Mouse (Mus musculus): Measurements from ENCODE around the gene Sav1. TPM values are rescaled to one million over a fixed set of nuclear protein-coding genes. Genes with fewer than 3 reads are reported as not detected.

The Sav1 gene
- polyA plus RNA-seq (2015; fragmentation: Nextera tagmentation; extraction: Ambion mirVana), result 7.2 and 7.8 TPM in 2 replicates

- under 1% methylated on average over 100 of the region's 102 CpGs for WGBS
- peaks cover 4% of the 10 kb centered on the region; the same call in 1 of the 2 replicates for H3K4me1 ChIP-seq
- peak within 1 kb of the TSS; percentile 94 for H3K27ac ChIP-seq
- ATAC-seq (ENCODE audit: insufficient number of reproducible peaks, low FRiP score, low TSS enrichment, low read depth), result peak; percentile 86
- no peaks in the 10 kb centered on the region for H3K9me3 ChIP-seq
- H3K36me3 ChIP-seq, result peaks cover 23% of the 10 kb centered on the region; the same call in 1 of the 2 replicates
- peak within 1 kb of the TSS; percentile 63 for H3K4me2 ChIP-seq
- H3K9ac ChIP-seq, result peak within 1 kb of the TSS; percentile 95
- peak within 1 kb of the TSS; percentile 92 for H3K4me3 ChIP-seq
- H3K27me3 ChIP-seq, result no peaks in the 10 kb centered on the region
These were observed at the start of gene Sav1 for GRCm38 (mm10) chr12:69986786-69987497. Gene Sav1, minus strand, starts transcription at chr12:69987002.

- H3K4me3 ChIP-seq, result no peak overlapping the region
- no peak overlapping the region for H3K9ac ChIP-seq
- H3K4me2 ChIP-seq, result no peak overlapping the region
- no peak overlapping the region for H3K27ac ChIP-seq
- H3K4me1 ChIP-seq, result no peaks in the 10 kb centered on the region
- H3K9me3 ChIP-seq, result no peaks in the 10 kb centered on the region
- peaks cover 63% of the 10 kb centered on the region for H3K36me3 ChIP-seq
- no peak for ATAC-seq (ENCODE audit: insufficient number of reproducible peaks, low FRiP score, low TSS enrichment, low read depth)
- H3K27me3 ChIP-seq, result no peaks in the 10 kb centered on the region
These were observed 39.4 kb upstream of the Sav1 start for GRCm38 (mm10) chr12:70026233-70026632.

GRCm38 (mm10) chr12:70025431-70025830 lies 38.6 kb upstream of the Sav1 start:
- no peak overlapping the region for H3K27ac ChIP-seq
- peaks cover 62% of the 10 kb centered on the region for H3K36me3 ChIP-seq
- ATAC-seq (ENCODE audit: insufficient number of reproducible peaks, low FRiP score, low TSS enrichment, low read depth), result no peak
- no peaks in the 10 kb centered on the region for H3K4me1 ChIP-seq
- H3K27me3 ChIP-seq, result no peaks in the 10 kb centered on the region
- no peak overlapping the region for H3K9ac ChIP-seq
- no peaks in the 10 kb centered on the region for H3K9me3 ChIP-seq
- WGBS, result 79% methylated on average over 6 of the region's 6 CpGs
- no peak overlapping the region for H3K4me2 ChIP-seq
- H3K4me3 ChIP-seq, result no peak overlapping the region

DNA sequence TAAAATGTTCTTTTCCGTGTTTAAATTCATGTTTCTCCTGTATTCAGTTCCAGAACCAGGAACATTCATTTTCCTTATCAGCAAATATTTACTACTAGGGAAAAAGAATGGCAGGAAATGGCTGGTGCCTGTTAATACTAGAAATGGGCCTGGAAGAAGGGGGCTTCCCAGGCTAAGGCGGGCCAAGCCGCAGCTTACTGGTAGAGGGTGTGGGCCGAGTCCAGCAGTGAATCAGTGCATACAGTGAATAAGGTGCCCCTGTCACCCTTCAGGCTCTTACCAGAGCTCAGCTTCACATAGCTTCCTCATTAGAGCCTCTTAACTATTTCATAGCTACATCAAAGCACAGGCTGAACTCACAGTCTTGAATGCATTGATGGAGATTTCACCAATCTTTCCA lies 36.8 kb upstream of the Sav1 start:
- no peak for ATAC-seq (ENCODE audit: insufficient number of reproducible peaks, low FRiP score, low TSS enrichment, low read depth)
- no peak overlapping the region for H3K4me2 ChIP-seq
- WGBS, result 90% methylated on average over 4 of the region's 4 CpGs
- H3K4me1 ChIP-seq, result no peaks in the 10 kb centered on the region
- H3K9ac ChIP-seq, result no peak overlapping the region
- peaks cover 69% of the 10 kb centered on the region for H3K36me3 ChIP-seq
- no peaks in the 10 kb centered on the region for H3K9me3 ChIP-seq
- H3K27me3 ChIP-seq, result no peaks in the 10 kb centered on the region
- H3K27ac ChIP-seq, result no peak overlapping the region
- H3K4me3 ChIP-seq, result no peak overlapping the region

DNA sequence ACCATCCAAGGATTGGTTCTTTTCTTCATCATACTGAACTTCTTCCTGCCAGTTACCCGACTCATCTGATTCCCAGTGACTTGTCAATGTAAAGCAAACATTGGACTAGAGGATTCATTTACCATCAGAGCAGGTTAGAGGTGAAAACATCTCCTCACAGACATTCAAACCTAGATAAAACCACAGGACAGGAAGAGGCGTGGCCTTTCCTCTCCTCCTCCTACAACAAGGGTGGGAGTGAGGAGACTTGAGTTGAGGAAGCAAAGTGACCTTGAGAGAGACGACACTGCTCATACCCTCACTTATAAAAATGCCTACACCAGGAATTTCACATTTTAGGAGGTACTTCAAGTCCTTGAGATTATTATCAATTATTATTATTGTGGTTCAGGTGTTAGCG lies 31.4 kb upstream of the Sav1 start:
- no peak overlapping the region for H3K9ac ChIP-seq
- H3K4me3 ChIP-seq, result no peak overlapping the region
- no peak for ATAC-seq (ENCODE audit: insufficient number of reproducible peaks, low FRiP score, low TSS enrichment, low read depth)
- peaks cover 43% of the 10 kb centered on the region for H3K36me3 ChIP-seq
- H3K4me1 ChIP-seq, result no peaks in the 10 kb centered on the region; the same call in 1 of the 2 replicates
- no peaks in the 10 kb centered on the region for H3K27me3 ChIP-seq
- H3K9me3 ChIP-seq, result no peaks in the 10 kb centered on the region
- H3K27ac ChIP-seq, result no peak overlapping the region
- WGBS, result 85% methylated on average over 4 of the region's 4 CpGs
- H3K4me2 ChIP-seq, result no peak overlapping the region

DNA sequence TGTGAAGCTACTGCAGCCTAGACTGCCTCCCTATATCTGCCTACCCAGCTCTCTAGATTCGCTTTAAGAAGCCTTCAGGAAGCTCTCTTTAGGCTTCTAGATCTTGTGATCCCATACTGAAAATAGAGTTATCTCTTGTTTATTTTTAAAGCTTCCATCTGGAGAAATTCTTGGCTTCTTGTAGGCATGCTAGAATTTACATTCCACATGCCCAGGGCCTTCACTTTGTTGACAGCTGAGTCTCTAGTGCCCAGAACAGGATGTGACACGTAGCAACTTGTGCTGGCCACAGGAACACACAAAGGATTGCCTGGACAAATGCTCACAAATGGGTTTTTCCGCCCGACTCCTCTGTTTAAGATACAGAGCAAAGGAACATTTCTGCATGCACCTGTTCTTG lies 29.1 kb upstream of the Sav1 start:
- no peak overlapping the region for H3K4me2 ChIP-seq
- no peak overlapping the region for H3K4me3 ChIP-seq
- no peak overlapping the region for H3K27ac ChIP-seq
- no peak for ATAC-seq (ENCODE audit: insufficient number of reproducible peaks, low FRiP score, low TSS enrichment, low read depth)
- no peaks in the 10 kb centered on the region for H3K9me3 ChIP-seq
- 72% methylated on average over 4 of the region's 4 CpGs for WGBS
- no peak overlapping the region for H3K9ac ChIP-seq
- no peaks in the 10 kb centered on the region for H3K27me3 ChIP-seq
- peaks cover 30% of the 10 kb centered on the region for H3K36me3 ChIP-seq
- H3K4me1 ChIP-seq, result no peaks in the 10 kb centered on the region; the same call in 1 of the 2 replicates

DNA sequence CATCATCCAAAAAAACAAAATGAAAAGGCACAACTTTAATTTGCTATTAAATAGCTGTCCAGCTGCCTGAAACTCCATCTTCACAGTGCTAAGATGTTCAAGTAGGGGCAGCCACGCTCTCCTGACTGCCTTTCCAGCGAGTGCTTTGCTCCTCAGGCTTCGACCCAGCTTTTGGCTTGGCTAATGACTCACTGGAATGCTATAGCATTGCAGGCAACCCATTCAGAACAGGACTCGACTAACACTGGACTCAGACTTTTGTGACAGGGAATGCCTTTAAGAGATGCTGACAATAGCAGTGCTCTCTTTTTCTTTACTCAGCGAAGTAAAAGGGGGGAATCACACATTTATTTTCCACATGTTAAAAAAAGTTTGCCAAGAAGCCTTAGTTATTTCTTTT lies 24.9 kb upstream of the Sav1 start:
- no peak for ATAC-seq (ENCODE audit: insufficient number of reproducible peaks, low FRiP score, low TSS enrichment, low read depth)
- Histone ChIP-seq H3K9me3 (no peaks in the 10 kb centered on the region), H3K4me2 (no peak overlapping the region), H3K36me3 (peaks cover 11% of the 10 kb centered on the region), H3K27ac (no peak overlapping the region), H3K4me3 (no peak overlapping the region), H3K9ac (no peak overlapping the region), H3K27me3 (no peaks in the 10 kb centered on the region), H3K4me1 (no peaks in the 10 kb centered on the region; the same call in 1 of the 2 replicates)
- WGBS, result 73% methylated on average over 5 of the region's 5 CpGs

DNA sequence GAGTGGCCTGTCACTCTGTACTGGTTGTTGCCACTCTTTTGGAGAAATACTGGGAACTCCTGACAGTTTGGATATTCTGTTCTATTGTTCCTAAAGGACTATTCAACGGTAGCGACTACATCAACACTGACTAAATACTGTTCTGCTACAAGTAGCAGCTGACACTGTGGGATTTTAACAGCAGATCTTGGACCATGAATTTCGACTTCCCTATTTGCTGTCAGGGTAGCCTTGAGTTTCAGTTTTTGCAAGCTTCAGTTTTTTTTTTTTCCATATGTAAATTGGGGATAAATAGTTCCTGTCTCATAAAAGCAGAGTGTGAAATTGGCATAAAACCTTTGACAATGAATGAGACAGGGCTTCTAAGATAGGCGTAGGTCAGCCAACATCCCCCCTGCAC lies 23.6 kb upstream of the Sav1 start:
- Histone ChIP-seq H3K4me2 (no peak overlapping the region), H3K9me3 (no peaks in the 10 kb centered on the region), H3K9ac (no peak overlapping the region), H3K4me1 (no peaks in the 10 kb centered on the region; the same call in 1 of the 2 replicates), H3K27me3 (no peaks in the 10 kb centered on the region), H3K4me3 (no peak overlapping the region), H3K27ac (no peak overlapping the region), H3K36me3 (peaks cover 11% of the 10 kb centered on the region)
- WGBS, result 94% methylated on average over 4 of the region's 4 CpGs
- no peak for ATAC-seq (ENCODE audit: insufficient number of reproducible peaks, low FRiP score, low TSS enrichment, low read depth)

- H3K27me3 ChIP-seq, result no peaks in the 10 kb centered on the region
- H3K27ac ChIP-seq, result no peak overlapping the region
- H3K9me3 ChIP-seq, result no peaks in the 10 kb centered on the region
- 82% methylated on average over 4 of the region's 4 CpGs for WGBS
- no peak overlapping the region for H3K9ac ChIP-seq
- no peaks in the 10 kb centered on the region for H3K4me1 ChIP-seq
- H3K4me2 ChIP-seq, result no peak overlapping the region
- no peaks in the 10 kb centered on the region for H3K36me3 ChIP-seq
- H3K4me3 ChIP-seq, result no peak overlapping the region
- ATAC-seq (ENCODE audit: insufficient number of reproducible peaks, low FRiP score, low TSS enrichment, low read depth), result no peak
These were observed 18.3 kb upstream of the Sav1 start for GRCm38 (mm10) chr12:70005103-70005502.

DNA sequence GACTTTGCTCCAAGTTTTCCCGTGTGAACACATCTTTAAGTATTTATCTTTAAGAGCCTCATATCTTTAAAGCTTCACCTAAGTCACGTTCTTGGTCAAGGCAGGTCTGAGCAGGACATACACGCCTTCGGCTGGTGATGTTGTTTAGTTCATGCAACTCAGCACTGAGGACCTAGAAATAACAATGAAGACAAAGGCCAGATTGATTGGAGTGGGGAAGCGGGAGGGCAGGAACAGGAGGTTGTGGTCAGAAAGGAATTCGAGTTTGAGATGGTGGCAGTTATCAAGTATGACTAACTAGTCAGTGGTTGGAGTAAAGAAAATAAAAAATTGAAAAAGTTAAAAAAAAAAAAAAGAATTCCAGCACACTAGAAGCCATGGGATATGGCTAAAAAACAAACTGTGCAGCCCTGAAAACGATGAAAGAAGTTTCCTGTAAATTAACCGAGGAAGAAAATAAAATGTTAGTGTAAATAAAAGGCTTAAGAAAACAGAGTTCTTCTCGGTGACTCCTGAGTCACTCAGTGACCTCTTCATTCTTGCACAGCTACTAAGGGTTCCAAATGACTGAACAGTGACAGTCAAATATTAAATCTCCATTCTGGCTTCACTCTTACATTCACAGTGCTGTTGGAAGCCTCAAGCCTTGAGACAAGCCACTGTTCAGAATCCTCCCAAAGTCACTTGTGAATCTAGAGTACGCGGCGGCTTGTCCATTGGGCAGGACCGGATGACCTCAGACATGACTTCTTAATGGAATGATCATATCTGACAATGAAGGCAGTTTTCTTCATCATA lies 11.6 kb upstream of the Sav1 start:
- Histone ChIP-seq H3K27ac (no peak overlapping the region), H3K9me3 (no peaks in the 10 kb centered on the region), H3K36me3 (no peaks in the 10 kb centered on the region), H3K4me1 (no peaks in the 10 kb centered on the region), H3K27me3 (no peaks in the 10 kb centered on the region), H3K4me2 (no peak overlapping the region), H3K4me3 (no peak overlapping the region), H3K9ac (no peak overlapping the region)
- whole genome bisulfite sequencing, result 73% methylated on average over 13 of the region's 13 CpGs
- no peak for ATAC-seq (ENCODE audit: insufficient number of reproducible peaks, low FRiP score, low TSS enrichment, low read depth)

GRCm38 (mm10) chr12:69995382-69995781 lies 8.6 kb upstream of the Sav1 start:
- 43% methylated on average over 3 of the region's 3 CpGs for WGBS
- ATAC-seq (ENCODE audit: insufficient number of reproducible peaks, low FRiP score, low TSS enrichment, low read depth), result no peak

DNA sequence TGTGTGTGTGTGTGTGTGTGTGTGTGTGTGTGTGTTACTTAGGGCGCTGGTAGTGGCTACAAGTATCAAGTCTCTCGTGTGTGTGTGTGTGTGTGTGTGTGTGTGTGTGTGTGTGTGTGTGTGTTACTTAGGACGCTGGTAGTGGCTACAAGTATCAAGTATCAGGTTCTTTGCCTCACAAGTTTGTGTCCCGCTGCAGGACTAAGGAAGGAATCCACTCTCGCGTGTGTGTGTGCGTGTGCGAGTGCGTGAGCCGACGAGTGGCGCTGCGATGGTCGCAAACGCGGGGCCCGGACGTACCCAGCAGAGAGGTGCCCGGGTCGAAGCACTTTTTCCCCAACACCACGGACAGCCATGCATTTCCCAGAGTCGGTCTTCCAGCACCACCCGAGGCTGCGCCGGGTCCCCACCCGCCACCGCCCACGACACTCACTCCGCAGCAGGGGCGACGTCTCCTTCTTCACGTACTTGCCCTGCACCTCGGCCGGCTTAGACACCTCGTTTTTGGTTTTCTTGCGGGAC lies 500 bp downstream of the Sav1 start:
- Histone ChIP-seq H3K27me3 (no peaks in the 10 kb centered on the region), H3K4me2 (peak overlapping the region; percentile 63), H3K9me3 (no peaks in the 10 kb centered on the region), H3K27ac (peak overlapping the region; percentile 94), H3K36me3 (peaks cover 24% of the 10 kb centered on the region; the same call in 1 of the 2 replicates), H3K4me3 (peak overlapping the region; percentile 92), H3K9ac (peak overlapping the region; percentile 95), H3K4me1 (peaks cover 4% of the 10 kb centered on the region; the same call in 1 of the 2 replicates)
- under 1% methylated on average over 36 of the region's 36 CpGs for WGBS
- ATAC-seq (ENCODE audit: insufficient number of reproducible peaks, low FRiP score, low TSS enrichment, low read depth), result peak; percentile 69

More at GRCm38 (mm10) chr12:69995382-69995781, 8.6 kb upstream of the Sav1 start:
- H3K9ac ChIP-seq, result no peak overlapping the region
- no peaks in the 10 kb centered on the region for H3K9me3 ChIP-seq
- H3K36me3 ChIP-seq, result no peaks in the 10 kb centered on the region
- H3K4me3 ChIP-seq, result no peak overlapping the region
- H3K4me2 ChIP-seq, result no peak overlapping the region
- no peaks in the 10 kb centered on the region for H3K4me1 ChIP-seq
- no peak overlapping the region for H3K27ac ChIP-seq
- no peaks in the 10 kb centered on the region for H3K27me3 ChIP-seq
